Mouse (Mus musculus): ENCODE data around the gene Ubl3. TPM values are rescaled to one million over a fixed set of nuclear protein-coding genes. Genes with fewer than 3 reads are reported as not detected.

The Ubl3 gene
- polyA plus RNA-seq, 1 experiment, result 45.3 TPM

- DNase-seq, result no peak
- Histone ChIP-seq H3K4me3 (ENCODE audit: control insufficient read depth, insufficient read depth, low read length) (no peak overlapping the region), H3K27ac (ENCODE audit: control insufficient read depth, insufficient read depth, low read length) (no peak overlapping the region), H3K36me3 (ENCODE audit: control insufficient read depth, insufficient read depth, low read length) (no peaks in the 10 kb centered on the region), H3K27me3 (ENCODE audit: control insufficient read depth, insufficient read depth, low read length) (no peaks in the 10 kb centered on the region), H3K4me1 (replicated peaks; ENCODE audit: control insufficient read depth, insufficient read depth, low read length) (no peaks in the 10 kb centered on the region)
- TF ChIP-seq CTCF (IDR thresholded peaks at IDR 0.05; ENCODE audit: borderline replicate concordance, control insufficient read depth, extremely low read depth, insufficient read depth, low read length, poor library complexity), result no peak
- TF ChIP-seq POLR2A (IDR thresholded peaks at IDR 0.05; ENCODE audit: control insufficient read depth, extremely low read depth, insufficient read depth, low read length, poor library complexity), result no peak
- 58% methylated on average over 4 of the region's 4 CpGs for WGBS
Observed at GRCm38 (mm10) chr5:148535669-148536430, 16.7 kb downstream of the Ubl3 start.

DNA sequence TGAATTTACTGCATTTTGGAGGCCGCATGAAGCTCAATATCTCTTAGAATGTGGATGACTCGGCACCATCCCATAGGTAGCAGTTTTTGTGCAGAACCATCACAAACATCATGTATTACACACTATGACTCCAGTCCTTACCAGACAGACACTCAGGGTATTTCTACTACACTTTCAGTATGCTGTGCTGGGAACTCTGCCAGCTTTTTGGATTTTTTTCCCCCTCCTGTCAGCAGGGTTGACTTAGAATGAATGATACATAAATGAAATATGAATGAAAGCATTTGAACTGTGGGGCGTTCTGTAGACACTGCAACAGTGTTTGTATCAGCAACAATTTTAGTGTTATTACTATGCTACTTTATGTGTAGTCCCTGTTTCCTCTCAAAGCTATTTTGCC is 17.9 kb downstream of the Ubl3 start:
- WGBS, result 95% methylated on average over 3 of the region's 3 CpGs
- DNase-seq, result no peak
- H3K27ac ChIP-seq (ENCODE audit: control insufficient read depth, insufficient read depth, low read length), result no peak overlapping the region

DNA sequence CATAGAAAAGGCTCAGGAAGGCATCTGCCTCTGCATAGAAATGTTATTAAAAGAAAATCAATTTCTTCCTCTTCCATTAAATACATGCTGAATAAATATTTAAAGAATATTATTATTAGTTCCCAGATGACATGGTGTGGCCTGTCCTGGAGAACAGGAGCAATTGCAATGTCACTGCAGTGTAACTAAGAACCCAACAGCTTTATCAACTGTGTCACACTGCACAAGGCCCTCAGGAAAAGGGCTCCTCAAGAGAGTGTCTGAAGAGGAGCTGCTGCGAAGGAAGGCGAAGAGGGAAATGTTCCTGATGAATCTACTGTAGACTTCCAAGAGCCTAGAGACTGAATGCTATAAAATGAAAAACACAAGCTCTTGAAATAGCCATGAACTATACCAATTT is 18.7 kb downstream of the Ubl3 start:
- no peaks in the 10 kb centered on the region for H3K36me3 ChIP-seq (ENCODE audit: control insufficient read depth, insufficient read depth, low read length)
- WGBS, result 95% methylated on average over 2 of the region's 2 CpGs
- H3K4me1 ChIP-seq (replicated peaks; ENCODE audit: control insufficient read depth, insufficient read depth, low read length), result no peaks in the 10 kb centered on the region
- H3K27me3 ChIP-seq (ENCODE audit: control insufficient read depth, insufficient read depth, low read length), result no peaks in the 10 kb centered on the region
- H3K27ac ChIP-seq (ENCODE audit: control insufficient read depth, insufficient read depth, low read length), result no peak overlapping the region
- no peak for TF ChIP-seq CTCF (IDR thresholded peaks at IDR 0.05; ENCODE audit: borderline replicate concordance, control insufficient read depth, extremely low read depth, insufficient read depth, low read length, poor library complexity)
- TF ChIP-seq POLR2A (IDR thresholded peaks at IDR 0.05; ENCODE audit: control insufficient read depth, extremely low read depth, insufficient read depth, low read length, poor library complexity), result no peak
- no peak for DNase-seq
- no peak overlapping the region for H3K4me3 ChIP-seq (ENCODE audit: control insufficient read depth, insufficient read depth, low read length)

More for the DNA sequence above, 17.9 kb downstream of the Ubl3 start:
- Histone ChIP-seq H3K27me3 (ENCODE audit: control insufficient read depth, insufficient read depth, low read length) (no peaks in the 10 kb centered on the region), H3K36me3 (ENCODE audit: control insufficient read depth, insufficient read depth, low read length) (no peaks in the 10 kb centered on the region), H3K4me3 (ENCODE audit: control insufficient read depth, insufficient read depth, low read length) (no peak overlapping the region), H3K4me1 (replicated peaks; ENCODE audit: control insufficient read depth, insufficient read depth, low read length) (no peaks in the 10 kb centered on the region)
- TF ChIP-seq POLR2A (IDR thresholded peaks at IDR 0.05; ENCODE audit: control insufficient read depth, extremely low read depth, insufficient read depth, low read length, poor library complexity) (no peak), CTCF (IDR thresholded peaks at IDR 0.05; ENCODE audit: borderline replicate concordance, control insufficient read depth, extremely low read depth, insufficient read depth, low read length, poor library complexity) (no peak)

DNA sequence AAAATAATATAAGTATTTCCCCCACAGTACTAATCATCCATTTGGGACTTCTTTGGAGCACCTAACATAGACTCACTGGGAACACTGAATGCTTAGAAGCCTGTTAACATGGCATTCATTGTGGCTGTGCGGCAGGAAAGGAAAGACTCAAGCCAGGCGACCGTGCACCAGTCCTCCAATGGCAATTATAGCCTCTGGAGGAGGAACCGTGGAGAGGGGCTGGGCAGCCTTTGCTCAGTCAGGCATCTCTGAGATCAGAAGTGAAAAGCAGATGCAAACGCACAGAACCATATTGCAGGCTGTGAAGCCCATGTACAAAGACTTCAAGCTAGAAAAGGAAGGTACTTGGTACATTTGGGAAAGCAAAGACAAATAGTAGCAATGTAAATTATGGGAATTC is 20.4 kb downstream of the Ubl3 start:
- Histone ChIP-seq H3K4me1 (replicated peaks; ENCODE audit: control insufficient read depth, insufficient read depth, low read length) (no peaks in the 10 kb centered on the region), H3K27me3 (ENCODE audit: control insufficient read depth, insufficient read depth, low read length) (no peaks in the 10 kb centered on the region), H3K27ac (ENCODE audit: control insufficient read depth, insufficient read depth, low read length) (no peak overlapping the region), H3K36me3 (ENCODE audit: control insufficient read depth, insufficient read depth, low read length) (no peaks in the 10 kb centered on the region), H3K4me3 (ENCODE audit: control insufficient read depth, insufficient read depth, low read length) (no peak overlapping the region)
- TF ChIP-seq POLR2A (IDR thresholded peaks at IDR 0.05; ENCODE audit: control insufficient read depth, extremely low read depth, insufficient read depth, low read length, poor library complexity) (no peak), CTCF (IDR thresholded peaks at IDR 0.05; ENCODE audit: borderline replicate concordance, control insufficient read depth, extremely low read depth, insufficient read depth, low read length, poor library complexity) (no peak)
- DNase-seq, result no peak
- WGBS, result 95% methylated on average over 5 of the region's 5 CpGs

- WGBS, result 61% methylated on average over 6 of the region's 6 CpGs
- Histone ChIP-seq H3K27me3 (ENCODE audit: control insufficient read depth, insufficient read depth, low read length) (no peaks in the 10 kb centered on the region), H3K4me3 (ENCODE audit: control insufficient read depth, insufficient read depth, low read length) (no peak overlapping the region), H3K4me1 (replicated peaks; ENCODE audit: control insufficient read depth, insufficient read depth, low read length) (no peaks in the 10 kb centered on the region), H3K27ac (ENCODE audit: control insufficient read depth, insufficient read depth, low read length) (no peak overlapping the region), H3K36me3 (ENCODE audit: control insufficient read depth, insufficient read depth, low read length) (no peaks in the 10 kb centered on the region)
- DNase-seq, result no peak
- TF ChIP-seq CTCF (IDR thresholded peaks at IDR 0.05; ENCODE audit: borderline replicate concordance, control insufficient read depth, extremely low read depth, insufficient read depth, low read length, poor library complexity), result no peak
- no peak for TF ChIP-seq POLR2A (IDR thresholded peaks at IDR 0.05; ENCODE audit: control insufficient read depth, extremely low read depth, insufficient read depth, low read length, poor library complexity)
Observed at GRCm38 (mm10) chr5:148527632-148528031, 25.0 kb downstream of the Ubl3 start.

DNA sequence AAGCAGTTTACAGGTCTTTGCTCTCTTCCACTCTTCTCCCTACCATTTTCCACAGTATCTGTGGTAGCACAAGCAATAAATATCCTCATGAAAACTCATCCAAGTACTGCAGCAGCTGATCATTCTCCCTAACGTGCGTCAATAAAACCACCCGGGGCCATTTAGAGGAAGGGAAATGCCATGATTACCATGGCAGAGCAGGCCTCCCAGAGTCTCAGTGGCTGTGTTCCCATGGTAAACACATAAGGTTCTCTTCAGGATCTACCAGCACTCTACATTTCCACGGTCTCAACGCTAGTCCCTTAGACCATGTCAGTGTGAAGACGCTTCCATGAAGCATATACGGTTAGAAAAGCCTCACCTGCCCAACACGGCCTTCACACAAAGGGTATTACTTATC is 26.0 kb downstream of the Ubl3 start:
- no peak for TF ChIP-seq CTCF (IDR thresholded peaks at IDR 0.05; ENCODE audit: borderline replicate concordance, control insufficient read depth, extremely low read depth, insufficient read depth, low read length, poor library complexity)
- TF ChIP-seq POLR2A (IDR thresholded peaks at IDR 0.05; ENCODE audit: control insufficient read depth, extremely low read depth, insufficient read depth, low read length, poor library complexity), result no peak
- 97% methylated on average over 8 of the region's 8 CpGs for WGBS
- no peaks in the 10 kb centered on the region for H3K27me3 ChIP-seq (ENCODE audit: control insufficient read depth, insufficient read depth, low read length)
- DNase-seq, result no peak
- H3K4me3 ChIP-seq (ENCODE audit: control insufficient read depth, insufficient read depth, low read length), result no peak overlapping the region
- no peaks in the 10 kb centered on the region for H3K4me1 ChIP-seq (replicated peaks; ENCODE audit: control insufficient read depth, insufficient read depth, low read length)
- H3K36me3 ChIP-seq (ENCODE audit: control insufficient read depth, insufficient read depth, low read length), result no peaks in the 10 kb centered on the region
- H3K27ac ChIP-seq (ENCODE audit: control insufficient read depth, insufficient read depth, low read length), result no peak overlapping the region

Measured in thymus, adult 2 months (tissue).